Mouse (Mus musculus): ENCODE results near the gene Rfx6. TPM values are rescaled to one million over a fixed set of nuclear protein-coding genes. Genes with fewer than 3 reads are reported as not detected.

The Rfx6 gene
- polyA plus RNA-seq (2012; rRNA removed), result 0.97 and 1.5 TPM in 2 replicates

GRCm38 (mm10) chr10:51677548-51678250 lies at the start of gene Rfx6:
Gene Rfx6, plus strand, starts transcription at chr10:51677756.
- DNase-seq (ENCODE audit: low read depth, low spot score), result no peak
- 2% methylated on average over 38 of the region's 38 CpGs for WGBS

GRCm38 (mm10) chr10:51631411-51632136 lies 46.0 kb upstream of the Rfx6 start, which contains the start of gene Gprc6a:
Gene Gprc6a, minus strand, starts transcription at chr10:51631461.
- 14% methylated on average over 8 of the region's 8 CpGs for WGBS
- DNase-seq (ENCODE audit: low read depth, low spot score), result no peak

- no peak for DNase-seq (ENCODE audit: low read depth, low spot score)
- 47% methylated on average over 3 of the region's 3 CpGs for WGBS
Measured at GRCm38 (mm10) chr10:51649506-51650221, 27.9 kb upstream of the Rfx6 start.

- no peak for DNase-seq (ENCODE audit: low read depth, low spot score)
- WGBS, result 56% methylated on average over 1 of the region's 1 CpGs
Measured at GRCm38 (mm10) chr10:51657324-51657723, 20.2 kb upstream of the Rfx6 start.

- no peak for DNase-seq (ENCODE audit: low read depth, low spot score)
Measured at GRCm38 (mm10) chr10:51669334-51669733, 8.2 kb upstream of the Rfx6 start.

- no peak for DNase-seq (ENCODE audit: low read depth, low spot score)
- WGBS, result 77% methylated on average over 4 of the region's 4 CpGs
Measured at GRCm38 (mm10) chr10:51671583-51671982, 6.0 kb upstream of the Rfx6 start.

GRCm38 (mm10) chr10:51672082-51672779 lies 5.3 kb upstream of the Rfx6 start:
- DNase-seq (ENCODE audit: low read depth, low spot score), result no peak
- 39% methylated on average over 1 of the region's 1 CpGs for WGBS

- DNase-seq (ENCODE audit: low read depth, low spot score), result no peak
- WGBS, result 10% methylated on average over 10 of the region's 10 CpGs
Measured at GRCm38 (mm10) chr10:51678251-51678639, 689 bp downstream of the Rfx6 start.

GRCm38 (mm10) chr10:51720904-51721303 lies 43.3 kb downstream of the Rfx6 start:
- DNase-seq (ENCODE audit: low read depth, low spot score), result no peak
- 16% methylated on average over 3 of the region's 3 CpGs for WGBS

- no peak for DNase-seq (ENCODE audit: low read depth, low spot score)
- 43% methylated on average over 5 of the region's 5 CpGs for WGBS
Measured at GRCm38 (mm10) chr10:51761436-51761835, 83.9 kb downstream of the Rfx6 start.

- no peak for DNase-seq (ENCODE audit: low read depth, low spot score)
- 29% methylated on average over 2 of the region's 2 CpGs for WGBS
Measured at GRCm38 (mm10) chr10:51763241-51763640, 85.7 kb downstream of the Rfx6 start.

- no peak for DNase-seq (ENCODE audit: low read depth, low spot score)
- 16% methylated on average over 5 of the region's 5 CpGs for WGBS
Measured at GRCm38 (mm10) chr10:51768445-51768844, 90.9 kb downstream of the Rfx6 start.

GRCm38 (mm10) chr10:51769252-51769651 lies 91.7 kb downstream of the Rfx6 start:
- no peak for DNase-seq (ENCODE audit: low read depth, low spot score)
- WGBS, result 17% methylated on average over 7 of the region's 7 CpGs

GRCm38 (mm10) chr10:51779648-51780047 lies 102.1 kb downstream of the Rfx6 start:
- 47% methylated on average over 2 of the region's 2 CpGs for WGBS
- no peak for DNase-seq (ENCODE audit: low read depth, low spot score)

Other genes starting within 250 kb of the Rfx6 start
- gene Gm49339, start 197.1 kb upstream of the Rfx6 start, polyA plus RNA-seq (2012; rRNA removed), result 1.5 and 3.0 TPM in 2 replicates
- 1.4 and 3.5 TPM in 2 replicates for gene Lilr4b, start 197.1 kb upstream of the Rfx6 start, polyA plus RNA-seq (2012; rRNA removed)
- 1.7 and 2.3 TPM in 2 replicates for gene Lilrb4a, start 186.8 kb upstream of the Rfx6 start, polyA plus RNA-seq (2012; rRNA removed)
- 0.25 and 0.75 TPM in 2 replicates for gene Fam162b, start 87.2 kb upstream of the Rfx6 start, polyA plus RNA-seq (2012; rRNA removed)
- 0.04 TPM in 1 of 2 replicates, not detected in the other for gene Gprc6a, start 46.3 kb upstream of the Rfx6 start, polyA plus RNA-seq (2012; rRNA removed)

Measured in large intestine, adult 2 months (tissue).